Mouse (Mus musculus): ENCODE results near the gene Cxcl9. TPM values are rescaled to one million over a fixed set of nuclear protein-coding genes. Genes with fewer than 3 reads are reported as not detected.

Gene Cxcl9
- total RNA-seq (2014; rRNA removed) (not detected in 2 replicates), polyA plus RNA-seq (2015; fragmentation: Nextera tagmentation; extraction: Ambion mirVana) (not detected in 2 replicates)

GRCm38 (mm10) chr5:92327929-92328328 lies at the start of gene Cxcl9:
Cxcl9 (minus strand) TSS chr5:92328079.
- no peaks in the 10 kb centered on the region; the same call in 1 of the 2 replicates for H3K27me3 ChIP-seq (ENCODE audit: insufficient read depth, low read length)
- DNase-seq (no peak), ATAC-seq (no peak)
- H3K36me3 ChIP-seq (ENCODE audit: insufficient read depth), result no peaks in the 10 kb centered on the region
- H3K4me1 ChIP-seq (ENCODE audit: insufficient read depth), result no peaks in the 10 kb centered on the region
- 88% methylated on average over 7 of the region's 7 CpGs for WGBS
- H3K9ac ChIP-seq, result no peak within 1 kb of the TSS
- H3K27ac ChIP-seq (ENCODE audit: low read depth, low read length), result no peak within 1 kb of the TSS
- H3K4me2 ChIP-seq (ENCODE audit: low read depth), result no peak within 1 kb of the TSS
- no peak within 1 kb of the TSS for H3K4me3 ChIP-seq (ENCODE audit: low read depth, low read length)
- no peaks in the 10 kb centered on the region for H3K9me3 ChIP-seq (ENCODE audit: low read length)
- TF ChIP-seq CTCF (IDR thresholded peaks at IDR 0.05; ENCODE audit: low read depth), result no peak

DNA sequence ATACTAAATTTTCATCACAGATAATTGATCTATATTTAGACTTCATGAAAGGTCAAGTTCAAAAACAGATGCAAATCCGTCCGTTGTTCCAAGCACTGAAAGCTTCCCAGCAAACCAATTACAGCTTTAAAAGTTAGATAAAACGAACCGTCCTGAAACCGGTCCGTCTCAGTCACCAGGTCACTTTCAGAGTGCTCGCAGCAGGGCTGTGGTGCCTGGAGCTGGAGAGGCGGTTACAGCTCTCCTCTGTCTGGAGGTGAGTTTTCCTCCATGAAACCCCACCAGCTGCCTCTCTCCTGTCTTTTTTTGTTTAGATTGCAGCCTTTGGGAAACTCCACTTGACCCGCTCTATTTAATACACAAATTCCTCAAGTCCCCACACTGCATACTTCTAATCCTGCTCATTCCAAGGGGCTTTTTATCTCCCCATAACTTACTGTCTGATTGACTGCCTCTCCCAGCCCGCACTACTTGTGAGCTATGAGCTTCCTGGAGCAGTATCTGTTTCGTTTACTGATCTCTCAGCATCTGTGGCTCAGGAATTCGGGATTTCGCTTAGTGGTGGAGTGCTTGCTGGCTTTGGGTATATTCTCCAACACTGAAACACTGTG lies 49.0 kb upstream of the Cxcl9 start:
- no peak for TF ChIP-seq CTCF (IDR thresholded peaks at IDR 0.05; ENCODE audit: low read depth)
- Histone ChIP-seq H3K4me1 (ENCODE audit: insufficient read depth) (no peaks in the 10 kb centered on the region), H3K4me2 (ENCODE audit: low read depth) (no peak overlapping the region), H3K27ac (ENCODE audit: low read depth, low read length) (no peak overlapping the region), H3K9me3 (ENCODE audit: low read length) (no peaks in the 10 kb centered on the region), H3K4me3 (ENCODE audit: low read depth, low read length) (no peak overlapping the region), H3K27me3 (ENCODE audit: insufficient read depth, low read length) (no peaks in the 10 kb centered on the region), H3K9ac (no peak overlapping the region), H3K36me3 (ENCODE audit: insufficient read depth) (no peaks in the 10 kb centered on the region)
- DNase-seq (no peak), ATAC-seq (no peak)
- WGBS, result 26% methylated on average over 13 of the region's 13 CpGs

- Histone ChIP-seq H3K4me3 (ENCODE audit: low read depth, low read length) (no peak overlapping the region), H3K27me3 (ENCODE audit: insufficient read depth, low read length) (no peaks in the 10 kb centered on the region), H3K27ac (ENCODE audit: low read depth, low read length) (no peak overlapping the region), H3K36me3 (ENCODE audit: insufficient read depth) (no peaks in the 10 kb centered on the region), H3K9me3 (ENCODE audit: low read length) (no peaks in the 10 kb centered on the region), H3K4me2 (ENCODE audit: low read depth) (no peak overlapping the region), H3K4me1 (ENCODE audit: insufficient read depth) (no peaks in the 10 kb centered on the region), H3K9ac (no peak overlapping the region)
- DNase-seq (no peak), ATAC-seq (no peak)
- WGBS, result 85% methylated on average over 17 of the region's 17 CpGs
- no peak for TF ChIP-seq CTCF (IDR thresholded peaks at IDR 0.05; ENCODE audit: low read depth)
Observed at GRCm38 (mm10) chr5:92375368-92375767, 47.5 kb upstream of the Cxcl9 start.

DNA sequence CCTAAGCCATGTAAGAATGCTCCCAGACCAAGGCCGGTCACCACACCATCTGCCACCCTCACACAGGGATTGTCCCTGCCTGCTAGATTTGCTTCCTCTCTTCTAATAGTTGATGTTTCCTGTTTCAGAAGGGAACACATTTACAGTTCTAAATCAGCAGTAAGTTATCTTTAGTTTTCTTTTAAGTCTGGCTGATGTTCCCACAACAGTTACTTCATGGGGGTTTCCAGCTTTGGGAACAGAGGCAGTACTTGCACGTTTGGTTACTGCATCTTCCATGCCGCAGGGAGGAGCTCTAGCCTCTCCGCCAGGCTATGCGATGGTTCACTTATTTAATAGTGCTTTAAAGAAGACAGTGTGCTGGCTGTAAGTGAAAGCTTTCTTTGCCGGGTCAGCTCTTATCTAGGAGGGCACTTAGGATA lies 46.9 kb upstream of the Cxcl9 start:
- no peaks in the 10 kb centered on the region for H3K36me3 ChIP-seq (ENCODE audit: insufficient read depth)
- no peak for ATAC-seq

GRCm38 (mm10) chr5:92372605-92373004 lies 44.7 kb upstream of the Cxcl9 start:
- Histone ChIP-seq H3K27me3 (ENCODE audit: insufficient read depth, low read length) (no peaks in the 10 kb centered on the region), H3K9ac (no peak overlapping the region), H3K36me3 (ENCODE audit: insufficient read depth) (no peaks in the 10 kb centered on the region), H3K9me3 (ENCODE audit: low read length) (no peaks in the 10 kb centered on the region), H3K4me3 (ENCODE audit: low read depth, low read length) (no peak overlapping the region), H3K4me1 (ENCODE audit: insufficient read depth) (peaks cover 4% of the 10 kb centered on the region; the same call in 1 of the 2 replicates), H3K27ac (ENCODE audit: low read depth, low read length) (no peak overlapping the region), H3K4me2 (ENCODE audit: low read depth) (no peak overlapping the region)
- no peak for DNase-seq
- WGBS, result 75% methylated on average over 2 of the region's 2 CpGs
- no peak for ATAC-seq
- TF ChIP-seq CTCF (IDR thresholded peaks at IDR 0.05; ENCODE audit: low read depth), result no peak

More for the DNA sequence above, 46.9 kb upstream of the Cxcl9 start:
- Histone ChIP-seq H3K9me3 (ENCODE audit: low read length) (no peaks in the 10 kb centered on the region), H3K27ac (ENCODE audit: low read depth, low read length) (no peak overlapping the region), H3K9ac (no peak overlapping the region), H3K4me1 (ENCODE audit: insufficient read depth) (no peaks in the 10 kb centered on the region), H3K4me3 (ENCODE audit: low read depth, low read length) (no peak overlapping the region), H3K27me3 (ENCODE audit: insufficient read depth, low read length) (no peaks in the 10 kb centered on the region), H3K4me2 (ENCODE audit: low read depth) (no peak overlapping the region)
- DNase-seq, result no peak
- WGBS, result 70% methylated on average over 6 of the region's 6 CpGs
- no peak for TF ChIP-seq CTCF (IDR thresholded peaks at IDR 0.05; ENCODE audit: low read depth)

DNA sequence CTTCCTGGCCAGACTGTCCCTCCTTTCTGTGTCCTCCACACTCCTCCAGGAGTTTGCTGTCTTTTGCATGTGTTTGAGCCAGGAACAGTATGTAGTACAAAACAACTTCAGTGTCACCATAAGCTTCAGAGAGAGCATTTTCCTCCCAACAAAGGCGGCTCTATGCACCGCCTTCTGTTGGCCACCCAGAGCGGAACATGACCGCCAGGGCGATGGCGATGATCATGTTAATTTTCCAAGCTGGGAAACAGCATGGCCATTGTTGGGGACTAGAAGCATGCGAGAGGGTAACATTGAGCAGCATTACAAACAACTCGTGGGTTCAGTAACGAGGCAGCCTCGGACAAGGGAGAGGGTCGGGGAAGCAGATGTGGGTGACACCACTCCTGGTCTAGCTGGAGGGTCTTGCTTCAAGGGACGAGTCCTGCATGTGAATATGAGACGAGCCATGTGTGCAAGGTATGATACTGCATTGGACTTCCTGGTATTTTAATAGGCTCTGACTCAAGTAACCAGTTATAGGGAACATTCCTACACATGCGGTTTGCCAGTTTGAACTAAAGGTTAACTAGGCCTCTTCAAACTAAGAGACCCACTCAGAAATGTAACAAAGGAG lies 43.6 kb upstream of the Cxcl9 start:
- DNase-seq (no peak), ATAC-seq (peak; percentile 55)
- no peak overlapping the region for H3K4me3 ChIP-seq (ENCODE audit: low read depth, low read length)
- H3K36me3 ChIP-seq (ENCODE audit: insufficient read depth), result no peaks in the 10 kb centered on the region
- no peak overlapping the region for H3K27ac ChIP-seq (ENCODE audit: low read depth, low read length)
- no peaks in the 10 kb centered on the region for H3K9me3 ChIP-seq (ENCODE audit: low read length)
- H3K4me2 ChIP-seq (ENCODE audit: low read depth), result no peak overlapping the region
- TF ChIP-seq CTCF (IDR thresholded peaks at IDR 0.05; ENCODE audit: low read depth), result 0 out of 2 replicates have a peak, but pooled peaks have one; percentile 4
- 39% methylated on average over 14 of the region's 14 CpGs for WGBS
- peaks cover 4% of the 10 kb centered on the region; the same call in 1 of the 2 replicates for H3K4me1 ChIP-seq (ENCODE audit: insufficient read depth)
- no peak overlapping the region for H3K9ac ChIP-seq
- H3K27me3 ChIP-seq (ENCODE audit: insufficient read depth, low read length), result no peaks in the 10 kb centered on the region

DNA sequence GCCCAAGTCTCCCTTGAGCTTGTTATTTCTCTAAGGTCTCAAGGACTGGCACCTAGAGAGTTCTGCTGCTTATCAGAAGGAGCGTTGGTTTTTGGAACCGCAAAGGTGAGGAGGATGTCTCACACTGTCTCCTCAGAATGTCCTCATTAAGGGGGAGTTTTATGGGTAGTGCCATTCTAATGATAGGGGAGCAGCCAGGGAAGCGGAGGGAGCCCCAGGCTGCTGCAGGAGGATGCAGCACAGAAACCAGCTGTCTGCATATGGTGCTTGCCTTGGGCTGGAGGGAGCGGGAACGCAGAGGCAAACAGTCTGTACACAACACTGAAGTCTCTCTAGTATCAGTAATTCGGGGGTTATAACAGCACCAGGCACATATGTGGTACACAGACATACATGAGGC lies 43.0 kb upstream of the Cxcl9 start:
- WGBS, result 63% methylated on average over 6 of the region's 6 CpGs
- H3K27me3 ChIP-seq (ENCODE audit: insufficient read depth, low read length), result no peaks in the 10 kb centered on the region
- no peaks in the 10 kb centered on the region for H3K36me3 ChIP-seq (ENCODE audit: insufficient read depth)
- no peak overlapping the region for H3K9ac ChIP-seq
- H3K4me2 ChIP-seq (ENCODE audit: low read depth), result no peak overlapping the region
- no peaks in the 10 kb centered on the region for H3K9me3 ChIP-seq (ENCODE audit: low read length)
- no peak for TF ChIP-seq CTCF (IDR thresholded peaks at IDR 0.05; ENCODE audit: low read depth)
- H3K4me1 ChIP-seq (ENCODE audit: insufficient read depth), result peaks cover 4% of the 10 kb centered on the region; the same call in 1 of the 2 replicates
- H3K4me3 ChIP-seq (ENCODE audit: low read depth, low read length), result no peak overlapping the region
- H3K27ac ChIP-seq (ENCODE audit: low read depth, low read length), result no peak overlapping the region
- DNase-seq (no peak), ATAC-seq (no peak)
